Mouse (Mus musculus): ENCODE data around the gene Rims1. TPM values are rescaled to one million over a fixed set of nuclear protein-coding genes. Genes with fewer than 3 reads are reported as not detected.
A peak's percentile ranks its signal among the peaks of the same experiment; 100 is the strongest.

The Rims1 gene
- polyA plus RNA-seq, 1 experiment from 2014 or later, result 4.6 TPM

GRCm38 (mm10) chr1:22279954-22280353 lies 525.8 kb downstream of the Rims1 start:
- no peaks in the 10 kb centered on the region for H3K9me3 ChIP-seq (ENCODE audit: control insufficient read depth, low read length)
- no peak for ATAC-seq (ENCODE audit: low FRiP score)
- no peaks in the 10 kb centered on the region for H3K4me1 ChIP-seq (replicated peaks; ENCODE audit: control insufficient read depth, insufficient read depth, low read length)
- WGBS, result 89% methylated on average over 1 of the region's 1 CpGs
- DNase-seq (ENCODE audit: low spot score), result no peak
- no peak overlapping the region for H3K9ac ChIP-seq (ENCODE audit: low read depth, low read length)
- H3K27ac ChIP-seq (ENCODE audit: low read depth, low read length), result no peak overlapping the region
- no peaks in the 10 kb centered on the region for H3K36me3 ChIP-seq (ENCODE audit: control insufficient read depth, insufficient read depth, low read length)
- H3K4me2 ChIP-seq (replicated peaks; ENCODE audit: low read depth, low read length), result no peak overlapping the region
- H3K4me3 ChIP-seq (ENCODE audit: low read depth, low read length), result no peak overlapping the region
- no peaks in the 10 kb centered on the region for H3K27me3 ChIP-seq (ENCODE audit: control insufficient read depth, insufficient read depth, low read length)

DNA sequence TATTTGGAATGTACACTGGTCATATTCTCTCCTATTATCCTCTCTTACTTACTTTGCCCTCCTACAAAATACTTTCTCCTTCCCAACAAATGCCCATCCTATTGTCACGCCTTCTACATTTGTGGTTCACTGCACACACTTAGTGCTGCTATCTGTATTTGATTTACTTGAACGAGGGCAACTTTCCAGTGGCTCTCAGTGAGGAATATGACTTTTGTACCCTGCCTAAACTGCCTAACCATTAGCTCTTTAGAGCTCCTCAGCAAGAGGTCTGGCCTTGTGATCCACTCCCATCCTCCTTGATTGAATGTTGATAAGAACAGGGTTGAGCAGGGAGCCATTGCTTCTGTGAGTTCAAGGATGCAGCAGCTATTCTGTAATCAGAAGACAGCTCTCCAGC lies 531.7 kb downstream of the Rims1 start:
- Histone ChIP-seq H3K27me3 (ENCODE audit: control insufficient read depth, insufficient read depth, low read length) (no peaks in the 10 kb centered on the region), H3K36me3 (ENCODE audit: control insufficient read depth, insufficient read depth, low read length) (no peaks in the 10 kb centered on the region), H3K4me3 (ENCODE audit: low read depth, low read length) (no peak overlapping the region), H3K4me1 (replicated peaks; ENCODE audit: control insufficient read depth, insufficient read depth, low read length) (no peaks in the 10 kb centered on the region), H3K9me3 (ENCODE audit: control insufficient read depth, low read length) (no peaks in the 10 kb centered on the region), H3K9ac (ENCODE audit: low read depth, low read length) (no peak overlapping the region), H3K27ac (ENCODE audit: low read depth, low read length) (no peak overlapping the region), H3K4me2 (replicated peaks; ENCODE audit: low read depth, low read length) (no peak overlapping the region)
- DNase-seq (ENCODE audit: low spot score) (no peak), ATAC-seq (ENCODE audit: low FRiP score) (no peak)
- 78% methylated on average over 2 of the region's 2 CpGs for WGBS

DNA sequence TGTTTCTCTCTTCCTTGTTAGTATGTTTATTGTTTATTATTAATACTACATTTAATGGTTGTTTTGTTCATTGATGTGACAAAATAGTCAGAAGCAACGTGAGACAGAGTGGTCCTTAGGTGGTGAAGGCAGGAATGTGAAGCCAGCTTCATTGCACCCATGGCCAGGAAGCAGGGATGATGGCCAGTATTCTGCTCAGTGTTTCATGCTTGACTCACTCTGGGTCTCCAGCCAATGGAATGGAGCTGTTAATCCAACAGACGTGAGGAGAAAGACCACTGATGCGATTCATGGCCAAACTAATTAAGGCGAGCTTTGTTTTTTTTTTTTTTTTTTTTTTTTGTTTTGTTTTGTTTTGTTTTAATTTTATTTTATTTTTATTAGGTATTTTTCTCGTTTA lies 535.7 kb downstream of the Rims1 start:
- no peak for ATAC-seq (ENCODE audit: low FRiP score)
- DNase-seq (ENCODE audit: low spot score), result no peak
- H3K27me3 ChIP-seq (ENCODE audit: control insufficient read depth, insufficient read depth, low read length), result no peaks in the 10 kb centered on the region
- no peaks in the 10 kb centered on the region for H3K4me1 ChIP-seq (replicated peaks; ENCODE audit: control insufficient read depth, insufficient read depth, low read length)
- no peak overlapping the region for H3K9ac ChIP-seq (ENCODE audit: low read depth, low read length)
- 76% methylated on average over 5 of the region's 5 CpGs for WGBS
- no peaks in the 10 kb centered on the region for H3K36me3 ChIP-seq (ENCODE audit: control insufficient read depth, insufficient read depth, low read length)
- H3K4me3 ChIP-seq (ENCODE audit: low read depth, low read length), result no peak overlapping the region
- no peak overlapping the region for H3K4me2 ChIP-seq (replicated peaks; ENCODE audit: low read depth, low read length)
- no peaks in the 10 kb centered on the region for H3K9me3 ChIP-seq (ENCODE audit: control insufficient read depth, low read length)
- no peak overlapping the region for H3K27ac ChIP-seq (ENCODE audit: low read depth, low read length)

DNA sequence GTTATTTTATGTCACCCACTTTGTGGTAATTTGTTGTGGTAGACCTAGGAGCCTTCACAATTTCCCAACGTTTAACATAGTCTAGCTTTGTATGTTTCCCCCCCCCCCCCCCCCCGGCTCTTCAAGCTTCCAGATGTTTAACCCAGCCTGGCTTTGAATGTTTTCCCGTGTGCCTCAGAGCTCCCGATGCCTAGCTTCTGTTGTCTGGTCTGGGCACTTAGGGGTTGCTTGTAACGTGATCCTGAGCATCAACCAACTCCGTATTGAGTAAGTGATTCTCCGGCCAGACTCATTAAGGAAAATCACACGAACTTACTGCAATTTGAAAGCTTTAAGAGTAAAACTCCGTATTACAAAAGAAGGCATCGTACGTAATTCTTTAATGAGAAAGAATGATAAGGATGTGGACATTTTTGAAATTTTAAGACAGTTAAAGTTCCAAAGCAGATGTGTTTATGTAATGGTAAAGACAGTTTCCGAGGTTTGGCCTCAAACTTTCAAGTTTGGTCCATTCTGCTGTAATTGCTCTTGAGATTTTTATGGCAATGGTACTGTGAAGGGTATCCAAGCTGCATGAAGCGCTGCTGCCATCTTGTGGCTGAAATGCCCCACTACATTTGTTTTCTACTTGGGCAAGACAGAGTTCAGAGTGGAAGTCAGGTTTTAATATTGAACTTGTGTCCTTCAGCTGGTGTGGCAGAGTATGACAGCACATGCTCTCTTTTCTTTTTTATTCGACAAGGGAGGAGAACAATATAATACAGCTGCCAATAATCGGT lies 537.0 kb downstream of the Rims1 start:
- H3K4me1 ChIP-seq (replicated peaks; ENCODE audit: control insufficient read depth, insufficient read depth, low read length), result no peaks in the 10 kb centered on the region
- H3K9ac ChIP-seq (ENCODE audit: low read depth, low read length), result no peak overlapping the region
- H3K27me3 ChIP-seq (ENCODE audit: control insufficient read depth, insufficient read depth, low read length), result no peaks in the 10 kb centered on the region

GRCm38 (mm10) chr1:22266491-22266890 lies 539.3 kb downstream of the Rims1 start:
- Histone ChIP-seq H3K9ac (ENCODE audit: low read depth, low read length) (no peak overlapping the region), H3K9me3 (ENCODE audit: control insufficient read depth, low read length) (no peaks in the 10 kb centered on the region), H3K4me2 (replicated peaks; ENCODE audit: low read depth, low read length) (no peak overlapping the region), H3K4me3 (ENCODE audit: low read depth, low read length) (no peak overlapping the region), H3K36me3 (ENCODE audit: control insufficient read depth, insufficient read depth, low read length) (no peaks in the 10 kb centered on the region), H3K4me1 (replicated peaks; ENCODE audit: control insufficient read depth, insufficient read depth, low read length) (no peaks in the 10 kb centered on the region), H3K27ac (ENCODE audit: low read depth, low read length) (no peak overlapping the region), H3K27me3 (ENCODE audit: control insufficient read depth, insufficient read depth, low read length) (no peaks in the 10 kb centered on the region)
- DNase-seq (ENCODE audit: low spot score) (peak; percentile 21), ATAC-seq (ENCODE audit: low FRiP score) (peak; percentile 38; the same call in 1 of the 2 replicates)
- 52% methylated on average over 10 of the region's 10 CpGs for WGBS

More for the DNA sequence above, 537.0 kb downstream of the Rims1 start:
- H3K4me2 ChIP-seq (replicated peaks; ENCODE audit: low read depth, low read length), result no peak overlapping the region
- no peaks in the 10 kb centered on the region for H3K36me3 ChIP-seq (ENCODE audit: control insufficient read depth, insufficient read depth, low read length)
- H3K9me3 ChIP-seq (ENCODE audit: control insufficient read depth, low read length), result no peaks in the 10 kb centered on the region
- peak; percentile 76 for ATAC-seq (ENCODE audit: low FRiP score)
- H3K27ac ChIP-seq (ENCODE audit: low read depth, low read length), result no peak overlapping the region
- DNase-seq (ENCODE audit: low spot score), result peak; percentile 85
- WGBS, result 45% methylated on average over 15 of the region's 15 CpGs
- H3K4me3 ChIP-seq (ENCODE audit: low read depth, low read length), result no peak overlapping the region

- Histone ChIP-seq H3K4me2 (replicated peaks; ENCODE audit: low read depth, low read length) (no peak overlapping the region), H3K4me3 (ENCODE audit: low read depth, low read length) (no peak overlapping the region), H3K27ac (ENCODE audit: low read depth, low read length) (no peak overlapping the region), H3K27me3 (ENCODE audit: control insufficient read depth, insufficient read depth, low read length) (no peaks in the 10 kb centered on the region), H3K9me3 (ENCODE audit: control insufficient read depth, low read length) (no peaks in the 10 kb centered on the region), H3K9ac (ENCODE audit: low read depth, low read length) (no peak overlapping the region), H3K4me1 (replicated peaks; ENCODE audit: control insufficient read depth, insufficient read depth, low read length) (no peaks in the 10 kb centered on the region), H3K36me3 (ENCODE audit: control insufficient read depth, insufficient read depth, low read length) (no peaks in the 10 kb centered on the region)
- WGBS, result 71% methylated on average over 3 of the region's 3 CpGs
- DNase-seq (ENCODE audit: low spot score), result no peak
- no peak for ATAC-seq (ENCODE audit: low FRiP score)
Measured at GRCm38 (mm10) chr1:22265528-22265927, 540.3 kb downstream of the Rims1 start.

GRCm38 (mm10) chr1:22262169-22262950 lies 543.4 kb downstream of the Rims1 start:
- 69% methylated on average over 6 of the region's 6 CpGs for WGBS
- Histone ChIP-seq H3K9ac (ENCODE audit: low read depth, low read length) (no peak overlapping the region), H3K4me2 (replicated peaks; ENCODE audit: low read depth, low read length) (no peak overlapping the region), H3K9me3 (ENCODE audit: control insufficient read depth, low read length) (no peaks in the 10 kb centered on the region), H3K4me1 (replicated peaks; ENCODE audit: control insufficient read depth, insufficient read depth, low read length) (no peaks in the 10 kb centered on the region), H3K4me3 (ENCODE audit: low read depth, low read length) (no peak overlapping the region), H3K27ac (ENCODE audit: low read depth, low read length) (no peak overlapping the region), H3K36me3 (ENCODE audit: control insufficient read depth, insufficient read depth, low read length) (no peaks in the 10 kb centered on the region), H3K27me3 (ENCODE audit: control insufficient read depth, insufficient read depth, low read length) (no peaks in the 10 kb centered on the region)
- no peak for DNase-seq (ENCODE audit: low spot score)
- ATAC-seq (ENCODE audit: low FRiP score), result no peak

GRCm38 (mm10) chr1:22261702-22262101 lies 544.1 kb downstream of the Rims1 start:
- ATAC-seq (ENCODE audit: low FRiP score) (no peak), DNase-seq (ENCODE audit: low spot score) (no peak)
- Histone ChIP-seq H3K4me2 (replicated peaks; ENCODE audit: low read depth, low read length) (no peak overlapping the region), H3K27me3 (ENCODE audit: control insufficient read depth, insufficient read depth, low read length) (no peaks in the 10 kb centered on the region), H3K9me3 (ENCODE audit: control insufficient read depth, low read length) (no peaks in the 10 kb centered on the region), H3K27ac (ENCODE audit: low read depth, low read length) (no peak overlapping the region), H3K9ac (ENCODE audit: low read depth, low read length) (no peak overlapping the region), H3K4me3 (ENCODE audit: low read depth, low read length) (no peak overlapping the region), H3K4me1 (replicated peaks; ENCODE audit: control insufficient read depth, insufficient read depth, low read length) (no peaks in the 10 kb centered on the region), H3K36me3 (ENCODE audit: control insufficient read depth, insufficient read depth, low read length) (no peaks in the 10 kb centered on the region)
- 85% methylated on average over 4 of the region's 4 CpGs for WGBS

DNA sequence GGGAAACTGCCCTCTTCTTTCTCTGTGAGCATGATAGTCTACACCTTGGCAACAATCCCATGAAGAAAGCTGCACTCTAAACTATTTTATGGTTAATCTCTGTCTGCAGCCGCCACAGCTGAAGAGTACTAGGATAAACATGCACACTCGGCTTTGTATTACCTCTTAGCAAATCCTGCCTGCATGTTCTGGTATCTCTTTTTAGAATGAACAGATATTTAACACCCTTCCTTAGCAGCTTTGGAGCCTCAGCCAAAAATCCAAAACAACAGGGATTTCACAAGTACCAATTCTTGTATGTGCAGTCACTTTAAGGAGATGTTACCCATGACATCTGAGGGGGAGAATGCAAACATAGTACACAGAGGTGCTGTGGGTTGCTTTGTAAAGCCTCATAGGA lies 545.5 kb downstream of the Rims1 start:
- H3K27ac ChIP-seq (ENCODE audit: low read depth, low read length), result no peak overlapping the region
- no peak overlapping the region for H3K4me3 ChIP-seq (ENCODE audit: low read depth, low read length)
- no peaks in the 10 kb centered on the region for H3K9me3 ChIP-seq (ENCODE audit: control insufficient read depth, low read length)
- DNase-seq (ENCODE audit: low spot score) (no peak), ATAC-seq (ENCODE audit: low FRiP score) (no peak)
- H3K4me2 ChIP-seq (replicated peaks; ENCODE audit: low read depth, low read length), result no peak overlapping the region
- H3K36me3 ChIP-seq (ENCODE audit: control insufficient read depth, insufficient read depth, low read length), result no peaks in the 10 kb centered on the region
- WGBS, result 96% methylated on average over 2 of the region's 2 CpGs
- H3K9ac ChIP-seq (ENCODE audit: low read depth, low read length), result no peak overlapping the region
- no peaks in the 10 kb centered on the region for H3K27me3 ChIP-seq (ENCODE audit: control insufficient read depth, insufficient read depth, low read length)
- no peaks in the 10 kb centered on the region for H3K4me1 ChIP-seq (replicated peaks; ENCODE audit: control insufficient read depth, insufficient read depth, low read length)
